Mouse (Mus musculus): Measurements from ENCODE around the gene Smcp.

Gene Smcp

DNA sequence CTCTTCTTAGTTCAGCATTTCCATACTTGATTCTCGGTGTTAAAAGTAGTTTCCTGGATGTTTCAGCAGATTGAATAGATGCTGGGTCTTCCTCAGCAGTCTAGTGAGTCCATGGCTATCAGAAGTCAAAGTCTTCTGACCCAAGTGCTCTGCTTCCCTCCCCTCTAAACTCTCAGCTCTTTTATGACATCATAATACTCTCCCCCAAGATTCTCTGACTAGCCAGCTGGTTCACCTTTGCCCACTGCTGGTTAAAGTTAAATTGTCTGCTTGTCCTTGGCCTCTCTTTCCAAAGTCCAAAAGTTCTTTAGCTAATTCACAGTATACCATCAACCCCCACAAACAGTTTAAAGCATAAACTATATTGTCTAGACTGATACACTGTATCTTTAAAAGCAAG lies at the start of gene Smcp:
Gene Smcp (minus strand): TSS at position 140 of the 400 bp plus-strand sequence.
- DNase-seq (ENCODE audit: inconsistent ontology term), result no peak

DNA sequence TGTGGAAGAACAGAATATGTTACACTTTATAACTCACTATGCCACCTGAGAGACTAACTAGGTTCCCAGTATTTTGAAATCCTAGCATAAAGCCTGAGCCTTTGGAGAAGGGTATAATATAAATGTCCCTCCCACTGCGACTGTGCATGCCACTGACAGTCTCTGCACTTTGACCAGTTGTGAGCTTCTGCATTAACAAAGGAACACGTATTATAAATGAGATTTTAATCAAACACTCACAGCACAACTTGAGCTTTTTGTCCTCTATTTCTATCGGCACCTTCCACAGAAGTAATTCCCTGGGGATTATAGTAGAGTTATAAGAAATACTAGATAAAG lies 49.8 kb upstream of the Smcp start:
- DNase-seq (ENCODE audit: inconsistent ontology term), result no peak

DNA sequence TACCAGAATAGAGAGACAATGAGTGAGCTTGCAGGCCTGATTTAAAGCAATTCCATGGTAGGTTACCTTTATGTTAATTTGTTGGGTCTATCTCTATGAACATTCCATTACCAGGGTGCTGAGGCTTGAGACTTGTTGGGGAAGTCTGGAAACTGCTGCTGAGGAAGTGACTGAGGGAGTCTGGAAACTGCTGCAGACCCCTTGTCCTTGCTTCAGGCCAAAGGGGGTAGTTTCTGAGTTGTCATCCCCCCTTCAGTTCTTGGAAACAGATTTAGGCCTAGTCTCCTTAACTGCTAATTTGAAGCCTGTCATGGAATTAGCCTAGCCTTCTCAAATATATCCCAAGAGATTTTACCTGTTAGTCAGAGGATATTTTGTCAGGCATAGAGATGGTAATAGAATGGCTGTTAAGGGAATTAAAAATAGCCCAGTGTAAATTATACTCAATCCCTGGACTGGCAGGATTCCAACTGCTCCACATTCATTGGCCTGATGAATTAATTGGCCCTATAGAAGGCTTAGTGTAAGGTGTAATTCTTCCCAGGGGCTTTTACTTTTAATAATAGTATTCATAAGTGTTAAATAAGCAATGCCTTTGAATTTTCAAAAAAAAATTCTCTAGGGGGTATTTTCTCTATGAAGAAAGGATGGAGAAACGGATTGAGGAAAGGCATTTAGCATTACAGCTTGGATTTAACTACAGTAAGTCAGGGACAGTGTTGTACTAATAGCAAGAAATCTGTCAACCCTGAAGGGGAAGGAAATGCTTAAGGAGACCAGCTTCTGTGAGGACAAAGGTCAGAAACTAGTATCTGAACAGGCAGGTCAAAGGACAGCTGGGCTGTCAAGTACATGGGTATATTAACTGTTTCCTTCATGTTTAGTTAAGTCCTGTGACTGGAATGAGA lies 49.2 kb upstream of the Smcp start:
- DNase-seq (ENCODE audit: inconsistent ontology term), result no peak

DNA sequence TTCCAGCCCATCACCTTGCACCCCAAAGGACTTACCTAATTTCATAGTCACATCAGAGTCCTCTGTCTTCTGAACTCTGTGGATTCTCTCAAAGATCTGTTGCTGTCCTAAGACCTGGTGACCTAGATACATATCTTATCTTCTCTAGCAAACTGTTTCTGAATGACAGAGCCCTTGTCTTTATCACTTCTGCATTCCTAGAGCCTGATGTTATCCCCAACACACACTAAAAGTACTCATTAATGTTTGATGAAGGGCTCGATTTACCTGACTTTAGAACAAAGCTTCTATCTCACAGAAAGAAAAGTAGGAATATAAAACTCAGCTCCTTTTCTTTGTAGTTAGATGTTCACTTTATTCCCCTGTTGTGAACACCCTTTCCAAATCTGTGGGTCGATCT lies 32.8 kb upstream of the Smcp start, which contains the start of gene Lce6a:
Gene Lce6a (minus strand): TSS at position 101 of the 400 bp plus-strand sequence.
- DNase-seq (ENCODE audit: inconsistent ontology term), result no peak

DNA sequence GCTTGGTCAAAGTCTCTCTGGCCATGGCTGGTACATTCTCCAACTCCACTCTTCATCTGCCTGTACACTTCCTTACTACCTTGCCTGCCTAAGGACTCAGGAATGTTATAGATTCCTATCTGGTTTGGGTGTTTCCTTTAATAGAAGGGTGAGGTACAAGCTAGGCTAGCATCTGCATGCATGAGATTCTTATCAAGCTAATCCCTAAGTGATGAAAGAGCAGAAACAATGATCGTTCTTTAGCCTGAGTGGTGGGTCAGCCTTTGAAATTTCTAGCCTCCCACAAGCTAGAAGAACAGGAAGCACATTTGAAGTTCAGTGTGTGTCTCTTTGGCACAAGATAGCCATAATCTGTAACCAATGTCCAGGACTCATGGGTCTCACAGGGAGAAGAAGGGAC lies 21.0 kb upstream of the Smcp start:
- DNase-seq (ENCODE audit: inconsistent ontology term), result peak; percentile 12

DNA sequence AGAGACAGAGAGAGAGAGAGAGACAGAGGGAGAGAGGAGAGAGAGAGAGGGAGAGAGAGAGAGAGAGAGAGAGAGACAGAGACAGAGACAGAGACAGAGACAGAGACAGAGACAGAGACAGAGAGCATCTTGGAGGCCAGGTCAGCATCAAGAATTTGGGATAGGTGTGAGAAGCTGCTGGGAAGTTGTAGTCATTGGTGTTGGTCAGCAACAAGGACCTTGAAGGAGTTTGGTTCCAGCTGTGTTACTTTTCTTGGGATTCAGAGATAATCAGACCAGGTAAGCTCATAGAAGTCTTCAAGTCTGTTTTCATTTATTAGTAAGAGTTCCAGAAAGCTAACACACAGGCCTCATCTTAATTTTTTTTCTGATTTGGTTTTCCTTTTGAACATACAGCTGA lies 18.6 kb upstream of the Smcp start, which contains the start of gene 2210017I01Rik:
Gene 2210017I01Rik (minus strand): TSS at position 101 of the 400 bp plus-strand sequence.
- no peak for DNase-seq (ENCODE audit: inconsistent ontology term)

DNA sequence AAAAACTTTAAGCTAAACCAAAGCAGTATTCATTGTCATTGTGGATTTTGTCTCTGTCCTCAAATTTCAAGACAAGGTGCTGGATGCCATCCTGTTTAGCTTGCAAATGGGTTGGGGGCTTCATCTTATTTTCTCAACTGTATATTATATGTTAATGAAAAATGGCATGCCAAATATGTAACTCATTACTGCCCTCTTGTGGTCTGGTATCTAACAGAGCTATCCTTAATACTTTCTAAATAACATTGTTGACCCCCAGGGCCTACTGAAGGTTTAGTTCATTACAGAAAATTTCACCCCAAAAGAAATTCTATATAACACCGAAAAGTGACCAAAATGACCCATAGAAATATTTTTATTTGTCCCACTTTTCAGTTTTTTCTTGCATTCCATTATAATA lies 13.4 kb upstream of the Smcp start:
- DNase-seq (ENCODE audit: inconsistent ontology term), result peak; percentile 17

DNA sequence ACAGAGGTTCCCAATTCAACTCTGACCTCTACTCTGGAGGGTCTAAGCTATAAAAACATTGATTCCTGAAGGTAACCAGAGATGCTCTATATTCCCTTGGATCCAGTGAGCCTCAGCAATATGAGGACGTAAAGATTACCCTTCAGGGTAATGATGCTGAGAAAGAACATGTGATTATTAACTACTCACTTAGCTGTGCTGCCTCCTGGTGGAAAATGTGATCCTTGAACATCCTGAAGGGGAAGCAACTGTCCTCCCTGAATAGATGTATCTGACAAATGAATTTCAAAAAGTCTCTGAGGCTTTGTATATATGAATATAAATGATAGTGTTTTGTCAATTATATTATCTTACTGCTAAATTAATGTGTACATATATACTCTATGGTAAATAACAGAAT lies 11.7 kb upstream of the Smcp start:
- DNase-seq (ENCODE audit: inconsistent ontology term), result no peak

DNA sequence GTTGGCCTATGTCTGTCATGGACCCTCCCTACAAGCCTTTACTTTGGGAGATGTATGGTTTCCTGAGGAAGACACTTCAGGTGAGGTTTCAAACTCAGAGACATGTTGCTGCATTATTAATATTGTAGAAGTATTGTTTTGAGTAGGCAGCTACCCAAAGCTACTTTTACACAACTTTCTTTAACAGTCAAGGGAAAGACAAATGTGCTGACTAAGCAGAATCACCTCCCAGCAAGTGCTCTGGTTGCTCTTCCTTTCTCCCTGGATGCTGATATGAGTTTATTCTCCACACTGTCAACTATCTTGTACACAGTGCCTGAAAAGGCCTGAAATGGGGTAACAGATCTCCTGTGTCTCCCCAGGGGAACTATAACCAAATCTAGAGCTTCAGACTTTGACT lies 11.2 kb upstream of the Smcp start:
- DNase-seq (ENCODE audit: inconsistent ontology term), result no peak

DNA sequence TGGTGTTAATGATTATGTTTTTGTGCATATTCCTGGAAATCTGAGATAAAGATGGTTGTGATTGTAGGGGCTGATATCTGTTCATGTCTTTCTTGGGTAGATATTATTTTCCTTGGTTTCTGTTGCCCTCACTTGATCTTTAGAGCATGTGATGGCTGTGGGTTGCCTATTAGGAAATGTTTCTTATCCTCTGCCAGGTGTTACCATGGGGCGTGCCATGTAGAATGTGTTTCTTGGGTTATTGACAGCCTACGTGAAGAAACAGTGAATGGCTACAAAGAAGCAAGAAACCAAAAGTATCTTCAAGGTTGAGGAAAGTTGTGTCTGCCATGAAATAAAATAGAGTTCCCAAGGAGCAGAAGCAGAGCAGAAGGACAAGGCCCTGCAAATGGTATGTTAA lies 9.6 kb upstream of the Smcp start:
- no peak for DNase-seq (ENCODE audit: inconsistent ontology term)

DNA sequence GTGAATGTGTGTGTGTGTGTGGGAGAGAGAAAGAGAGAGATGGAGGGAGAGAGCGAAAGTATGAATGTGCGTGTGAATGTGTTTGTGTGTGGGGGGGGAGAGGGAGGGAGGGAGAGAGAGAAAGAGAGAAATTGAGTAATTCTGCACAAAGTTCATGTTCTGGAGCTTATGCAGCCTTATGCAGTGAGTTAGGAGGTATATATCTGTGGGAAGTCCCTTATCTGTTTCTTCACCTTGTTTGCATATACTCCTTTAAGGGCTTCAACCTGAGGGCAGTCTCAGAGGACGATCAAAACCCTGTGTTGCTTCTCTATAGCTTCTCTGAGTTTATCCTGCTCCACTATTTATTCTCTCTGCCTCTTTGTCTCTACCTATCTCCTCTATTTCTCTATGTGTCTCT lies 1.6 kb downstream of the Smcp start:
- DNase-seq (ENCODE audit: inconsistent ontology term), result no peak

DNA sequence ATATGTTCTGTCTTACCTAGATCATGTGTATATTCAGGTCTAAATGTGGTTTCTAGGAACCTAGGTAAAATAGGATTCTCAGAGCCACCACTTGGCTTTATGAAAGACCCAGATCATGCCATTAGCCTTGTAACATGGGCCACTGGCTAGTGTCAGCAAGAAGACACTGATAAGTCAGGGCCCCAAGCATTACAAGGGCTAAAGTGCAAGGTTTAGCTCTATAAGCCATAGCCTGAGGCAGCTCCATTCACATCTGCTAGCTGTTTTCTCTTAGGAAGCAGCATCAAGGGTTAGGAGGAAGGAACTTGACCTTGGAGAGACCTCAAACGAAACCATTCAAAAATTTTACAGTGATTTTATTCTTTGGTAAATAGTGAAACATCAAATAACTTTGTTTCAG lies 3.7 kb downstream of the Smcp start:
- no peak for DNase-seq (ENCODE audit: inconsistent ontology term)

DNA sequence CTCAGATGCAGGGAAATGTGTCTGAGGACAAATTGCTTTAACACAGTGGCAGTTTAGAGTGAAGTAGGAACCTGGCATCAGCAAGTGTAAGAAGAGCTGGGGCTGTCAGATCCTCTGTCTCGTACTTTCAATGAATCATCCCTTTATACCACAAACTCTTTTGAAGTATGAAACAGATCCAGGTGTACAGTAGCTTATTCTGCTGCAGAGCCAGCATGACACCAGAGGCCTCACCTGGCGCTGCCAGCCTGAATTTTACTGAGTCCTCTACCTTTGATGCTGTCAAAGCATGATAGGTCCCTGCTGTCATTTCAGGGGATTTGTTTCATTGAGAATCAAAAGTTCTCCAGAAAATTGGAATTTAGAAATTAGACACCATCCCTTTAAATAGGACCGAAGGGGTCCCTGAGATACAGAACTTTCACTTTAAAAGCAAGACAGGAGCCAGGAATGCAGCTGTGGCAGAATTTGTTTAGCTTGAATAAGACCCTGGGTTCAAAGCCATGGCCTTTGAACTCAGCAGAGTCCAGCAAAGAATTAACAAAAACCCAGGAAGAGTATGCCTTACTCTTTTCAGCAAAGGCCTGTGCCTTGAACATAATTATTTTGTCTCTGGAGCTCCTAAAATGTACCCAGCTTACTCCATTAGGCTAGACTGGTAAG lies 5.5 kb downstream of the Smcp start:
- DNase-seq (ENCODE audit: inconsistent ontology term), result no peak

DNA sequence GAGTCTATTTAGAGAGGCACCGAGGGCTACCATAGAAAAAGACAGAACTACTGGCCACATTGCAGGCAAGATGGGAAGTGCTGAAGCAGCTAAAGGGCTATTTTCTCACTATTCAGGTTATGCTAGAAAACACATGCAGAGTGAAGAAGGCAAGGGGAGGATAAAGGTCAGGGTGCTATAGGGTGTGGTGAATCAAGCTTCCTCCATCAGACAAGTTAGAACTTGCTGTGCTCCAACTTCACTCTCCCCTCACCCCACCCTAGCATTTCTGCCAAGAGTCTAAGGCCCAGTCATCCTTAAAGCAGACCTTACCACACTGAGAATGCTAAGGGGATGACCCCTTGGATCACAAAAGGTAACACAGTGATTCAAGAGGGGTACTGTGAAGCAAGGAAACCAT lies 9.3 kb downstream of the Smcp start:
- DNase-seq (ENCODE audit: inconsistent ontology term), result no peak

DNA sequence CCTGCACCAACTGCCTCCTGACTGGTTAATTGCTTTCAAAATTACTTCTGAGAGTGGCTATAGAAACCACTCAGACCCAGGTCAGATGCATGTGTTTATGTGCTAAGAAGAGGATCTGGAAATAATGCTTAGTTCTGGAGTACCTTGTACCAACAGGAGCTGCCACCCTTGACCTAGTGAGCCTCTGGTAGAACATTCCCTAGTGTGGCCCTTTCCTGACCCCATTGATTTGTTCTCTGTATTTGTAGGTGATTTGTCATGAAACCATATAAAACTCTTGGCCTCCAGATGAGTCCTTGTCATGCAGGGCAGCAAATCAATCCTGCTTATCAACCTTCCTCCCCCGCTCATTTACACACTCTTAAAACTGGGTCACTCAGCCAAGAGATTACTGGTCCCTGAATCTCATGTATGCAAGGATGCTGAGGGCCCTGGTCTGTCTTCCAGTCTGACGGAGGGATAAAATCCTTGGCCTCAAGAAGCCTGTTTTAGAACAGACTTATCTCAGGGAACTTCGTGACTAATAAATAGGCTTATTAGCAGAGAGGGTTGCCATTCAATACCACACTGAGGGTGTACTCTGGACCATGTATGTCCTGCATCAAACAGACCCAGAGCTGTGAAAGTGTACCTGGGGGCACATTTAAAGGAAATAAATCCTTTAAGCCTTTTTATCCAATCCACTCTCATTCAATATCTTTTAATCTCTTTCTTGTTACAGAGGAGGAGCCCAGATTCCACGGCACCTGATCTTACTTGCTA lies 10.0 kb downstream of the Smcp start:
- no peak for DNase-seq (ENCODE audit: inconsistent ontology term)

DNA sequence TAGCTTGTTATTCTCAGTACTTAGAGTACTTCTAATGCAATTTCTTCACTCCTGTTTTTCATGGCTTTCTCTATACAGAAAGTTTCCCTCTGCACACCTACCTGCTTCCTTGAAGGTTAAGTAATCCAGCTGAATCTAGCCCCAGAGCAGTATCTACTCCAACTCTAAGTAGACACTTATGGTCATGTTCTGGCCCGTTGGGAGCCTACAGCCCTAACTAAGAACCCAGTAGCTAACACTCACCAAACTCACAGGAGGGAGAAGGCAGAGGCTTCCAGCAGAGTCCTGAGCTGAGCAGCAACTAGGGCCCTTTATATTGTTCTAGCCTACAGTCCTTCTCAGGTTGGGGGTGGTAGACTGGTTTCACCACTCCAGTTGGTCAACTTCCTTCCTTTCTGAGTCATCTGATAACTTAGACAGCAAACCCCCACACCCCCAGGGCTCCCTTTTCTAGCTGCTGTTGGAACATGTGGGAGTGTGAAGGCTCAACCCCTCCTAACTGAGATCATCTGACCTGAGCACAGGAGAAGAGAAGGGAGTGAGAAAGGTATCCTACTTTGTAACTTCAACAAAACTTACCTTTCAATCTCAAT lies 15.3 kb downstream of the Smcp start, which contains the start of gene Ivl:
Gene Ivl (minus strand): TSS at position 287 of the 593 bp plus-strand sequence.
- no peak for DNase-seq (ENCODE audit: inconsistent ontology term)

DNA sequence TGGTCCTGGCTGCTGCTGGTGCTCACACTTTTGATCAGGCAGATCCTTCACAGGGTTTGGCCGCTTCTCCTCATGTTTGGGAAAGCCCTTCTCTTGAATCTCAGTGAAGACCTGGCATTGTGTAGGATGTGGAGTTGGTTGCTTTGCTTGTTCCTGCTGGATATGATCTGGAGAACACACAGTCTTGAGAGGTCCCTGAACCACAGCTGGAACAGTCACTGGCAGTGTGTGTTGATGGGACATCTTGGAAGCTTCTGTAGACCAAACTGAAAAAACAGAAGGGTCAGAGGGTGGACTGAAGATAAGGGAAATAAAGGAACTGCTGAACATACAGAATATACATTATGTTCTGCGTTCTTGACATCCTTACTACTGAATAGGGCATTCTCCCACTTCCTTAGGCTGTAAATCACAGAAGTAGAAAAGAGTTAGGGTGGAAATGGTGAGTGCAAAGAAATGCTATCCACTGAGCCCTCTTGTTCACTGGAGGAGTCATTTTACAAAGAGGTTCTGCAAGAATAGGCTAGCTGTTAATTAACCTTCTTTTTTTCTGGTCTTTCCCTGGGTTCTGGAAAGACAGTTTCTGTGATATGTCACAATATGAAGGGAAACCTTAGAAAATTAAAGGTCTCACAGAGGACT lies 16.2 kb downstream of the Smcp start:
- no peak for DNase-seq (ENCODE audit: inconsistent ontology term)

DNA sequence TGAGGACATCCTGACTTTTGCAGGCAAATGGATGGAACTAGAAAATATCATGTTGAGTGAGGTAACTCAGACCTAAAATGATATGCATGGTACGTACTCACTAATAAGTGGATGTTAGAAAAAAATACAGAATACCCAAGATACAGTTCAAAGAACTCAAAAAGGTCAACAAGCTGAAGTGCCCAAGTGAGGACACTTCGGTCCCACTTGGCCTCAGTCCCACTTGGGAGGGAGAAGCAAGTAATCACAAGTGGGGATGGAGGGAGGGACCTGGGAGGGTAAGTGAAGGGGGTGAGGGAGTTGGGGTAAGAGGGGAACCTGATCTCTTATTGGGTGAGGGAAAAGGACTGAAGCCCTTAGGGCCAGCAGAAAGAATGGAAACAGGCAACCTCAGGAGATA lies 20.0 kb downstream of the Smcp start:
- no peak for DNase-seq (ENCODE audit: inconsistent ontology term)

DNA sequence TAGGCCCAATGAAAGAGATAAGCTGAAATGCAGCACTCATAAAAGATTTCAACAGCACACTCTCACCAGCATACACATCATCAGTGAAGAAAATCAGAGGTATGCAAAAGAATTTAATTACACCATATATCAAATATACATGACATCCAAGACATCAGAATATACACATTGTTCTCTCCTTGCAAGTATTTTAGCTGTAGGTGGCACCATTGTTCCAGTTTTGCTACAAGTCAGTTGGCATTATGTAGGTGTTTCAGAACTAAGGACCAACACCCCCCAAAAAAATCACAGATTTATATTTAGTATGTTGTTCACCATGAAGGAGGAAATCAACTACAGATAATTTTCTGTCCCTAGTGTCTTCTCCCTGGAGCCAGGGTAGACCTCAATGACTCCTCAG lies 23.4 kb downstream of the Smcp start:
- no peak for DNase-seq (ENCODE audit: inconsistent ontology term)

DNA sequence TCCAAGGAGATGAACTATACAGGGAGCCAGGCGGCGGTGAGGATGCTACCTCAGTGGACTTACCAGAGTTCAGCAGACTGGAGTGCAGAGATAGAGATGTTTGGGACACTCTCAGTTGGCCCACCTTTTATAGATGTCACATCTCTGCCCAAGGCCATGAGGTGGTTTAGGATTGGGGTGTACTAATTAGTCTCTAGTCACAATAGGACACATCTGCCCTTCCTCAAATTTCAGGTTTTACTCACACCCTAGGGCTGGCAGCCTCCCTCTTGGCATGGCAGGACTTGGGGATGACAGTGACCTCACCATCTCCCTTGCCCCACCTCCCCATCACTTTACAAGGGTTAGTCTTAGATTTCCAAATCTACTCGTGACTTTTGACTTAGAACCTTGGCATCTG lies 54.4 kb downstream of the Smcp start, which contains the start of gene 2310046K23Rik:
Gene 2310046K23Rik (minus strand): TSS at position 101 of the 400 bp plus-strand sequence.
- no peak for DNase-seq (ENCODE audit: inconsistent ontology term)
